Mouse (Mus musculus): ENCODE measurements at regions not wholly inside any gene's neighbourhood (a gene's known extent, or its start where the extent isn't known, plus 50 kb on each side); places are given as distances from the start of the nearest gene placed in this dataset.

GRCm38 (mm10) chr12:79880346-79880745, 232.5 kb downstream of the Zfp36l1 start:
- DNase-seq (ENCODE audit: low spot score): no peak

- DNase-seq (ENCODE audit: low spot score): no peak
Measured at GRCm38 (mm10) chr12:79879918-79880273, 232.9 kb downstream of the Zfp36l1 start.

- DNase-seq (ENCODE audit: low spot score): no peak
Measured at GRCm38 (mm10) chr12:79879093-79879917, 233.5 kb downstream of the Zfp36l1 start.

- DNase-seq (ENCODE audit: low spot score): no peak
Measured at GRCm38 (mm10) chr12:79878766-79879092, 234.1 kb downstream of the Zfp36l1 start.

- no peak for DNase-seq (ENCODE audit: low spot score)
Measured at GRCm38 (mm10) chr12:79878163-79878562, 234.7 kb downstream of the Zfp36l1 start.

GRCm38 (mm10) chr12:79874333-79874732, 238.5 kb downstream of the Zfp36l1 start:
- no peak for DNase-seq (ENCODE audit: low spot score)

- no peak for DNase-seq (ENCODE audit: low spot score)
Measured at GRCm38 (mm10) chr12:79865179-79865552, 247.6 kb downstream of the Zfp36l1 start.

- no peak for DNase-seq (ENCODE audit: low spot score)
Measured at GRCm38 (mm10) chr12:79864346-79865178, 248.3 kb downstream of the Zfp36l1 start.
